Mouse (Mus musculus) spleen, adult 2 months (tissue): Measurements from ENCODE around the gene Pde11a.

ENCODE experiments used
- CTCF ChIP-seq: fragments of 200-500 bp; IDR thresholded peaks from 2 replicates; pipeline ENCODE4 v1.5.1; 2011; ENCODE audit warnings: mild to moderate bottlenecking, inconsistent platforms; ENCODE audit not compliant: insufficient read depth, insufficient read length, insufficient replicate concordance; ENCODE audit errors: extremely low read depth
- POLR2A ChIP-seq: fragments of 200-500 bp; IDR thresholded peaks from 2 replicates; pipeline ENCODE4 v1.6.1; 2011; ENCODE audit warnings: low read depth, low read length, inconsistent platforms

DNA sequence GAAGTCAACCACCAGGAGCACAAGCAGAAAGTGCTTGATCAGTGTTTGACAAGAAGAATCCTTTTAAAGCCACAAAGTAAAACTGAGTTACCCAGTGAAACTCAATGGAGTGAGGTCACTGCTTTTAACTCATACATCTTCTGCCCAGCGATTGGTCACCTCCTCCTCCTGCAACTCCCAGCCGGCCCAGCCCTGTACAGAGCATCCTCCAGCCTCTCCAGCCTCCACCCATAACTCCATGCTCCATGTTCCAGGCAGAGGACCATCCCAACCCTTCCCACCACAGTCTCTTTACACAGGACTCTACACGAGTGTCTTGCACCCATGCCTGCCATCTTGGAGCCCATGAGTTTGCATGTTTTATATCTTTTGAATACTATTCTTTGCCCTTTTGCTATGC, 323.9 kb downstream of the Pde11a start:
- TF ChIP-seq POLR2A (no peak), CTCF (no peak)
